Mouse (Mus musculus) limb, embryonic 11.5 days (tissue): ENCODE measurements around the gene Ube2h. TPM values are rescaled to one million over a fixed set of nuclear protein-coding genes. Genes with fewer than 3 reads are reported as not detected.
A peak's percentile ranks its signal among the peaks of the same experiment; 100 is the strongest.

Source experiments
- ATAC-seq: fragments of 200-750 bp; cut with Nextera tagmentation; 2 replicates; pipeline ENCODE4 v1.8.0; 2017; ENCODE audit warnings: low read depth; ENCODE audit not compliant: insufficient number of reproducible peaks, low FRiP score, low TSS enrichment
- DNase-seq: peaks from one replicate; pipeline ENCODE4 v3.0.0-alpha.2; 2015; ENCODE audit warnings: low spot score
- H3K27ac ChIP-seq: fragments of 300-500 bp; sonication (generic); replicated peaks from 2 replicates; pipeline ENCODE4 v1.5.1; 2014; ENCODE audit warnings: low read depth, mild to moderate bottlenecking, low read length
- H3K27me3 ChIP-seq: fragments of 300-500 bp; sonication (generic); 2 replicates; pipeline ENCODE4 v1.6.1; 2014; ENCODE audit warnings: mild to moderate bottlenecking, low read length, mixed read lengths; ENCODE audit not compliant: control insufficient read depth, insufficient read depth
- H3K36me3 ChIP-seq: fragments of 300-500 bp; sonication (generic); 2 replicates; pipeline ENCODE4 v1.6.1; 2014; ENCODE audit warnings: mild to moderate bottlenecking, low read length, moderate library complexity, mixed read lengths; ENCODE audit not compliant: control insufficient read depth, insufficient read depth
- H3K4me1 ChIP-seq: fragments of 300-500 bp; sonication (generic); 2 replicates; pipeline ENCODE4 v1.6.1; 2014; ENCODE audit warnings: low read length, mixed read lengths; ENCODE audit not compliant: control insufficient read depth, insufficient read depth
- H3K4me2 ChIP-seq: fragments of 300-500 bp; sonication (generic); 2 replicates; pipeline ENCODE4 v1.6.1; 2014; ENCODE audit warnings: low read depth, mild to moderate bottlenecking, moderate library complexity; ENCODE audit not compliant: severe bottlenecking
- H3K4me3 ChIP-seq: fragments of 300-500 bp; sonication (generic); 2 replicates; pipeline ENCODE4 v1.5.1; 2014; ENCODE audit warnings: low read depth, low read length
- H3K9ac ChIP-seq: fragments of 300-500 bp; sonication (generic); 2 replicates; pipeline ENCODE4 v1.6.1; 2014; ENCODE audit warnings: mild to moderate bottlenecking, low read length
- H3K9me3 ChIP-seq: fragments of 300-500 bp; sonication (generic); 2 replicates; pipeline ENCODE4 v1.6.1; 2016; ENCODE audit warnings: low read length; ENCODE audit not compliant: control insufficient read depth
- WGBS: fragments of 180-500 bp; shearing (Covaris S2); extraction: QIAGEN DNeasy Blood & Tissue Kit; methylation state at CpG from one replicate; pipeline ENCODE4 v1.1.7; 2014; 5-methylcytosine and 5-hydroxymethylcytosine counted together
- polyA plus RNA-seq: library from polyadenylated mRNA; unstranded; fragments of >200 nt; fragmentation: Nextera tagmentation; extraction: Ambion mirVana; gene quantifications from 2 replicates; pipeline ENCODE4 v1.2.1, GENCODE M21; 2014

Ube2h gene
- polyA plus RNA-seq, 1 experiment from 2014 or later, result 48.7 TPM

GRCm38 (mm10) chr6:30204383-30205179 is 99.8 kb downstream of the Ube2h start:
- no peak overlapping the region for H3K27ac ChIP-seq
- ATAC-seq (no peak), DNase-seq (no peak)
- H3K9me3 ChIP-seq, result no peaks in the 10 kb centered on the region
- no peak overlapping the region for H3K9ac ChIP-seq
- H3K4me1 ChIP-seq, result no peaks in the 10 kb centered on the region
- no peak overlapping the region for H3K4me2 ChIP-seq
- WGBS, result 62% methylated on average over 20 of the region's 20 CpGs
- no peaks in the 10 kb centered on the region for H3K36me3 ChIP-seq
- no peaks in the 10 kb centered on the region for H3K27me3 ChIP-seq
- no peak overlapping the region for H3K4me3 ChIP-seq

GRCm38 (mm10) chr6:30196143-30196542 is 108.2 kb downstream of the Ube2h start:
- WGBS, result 80% methylated on average over 8 of the region's 8 CpGs
- no peak for ATAC-seq
- H3K4me2 ChIP-seq, result no peak overlapping the region

GRCm38 (mm10) chr6:30195656-30196055 is 108.7 kb downstream of the Ube2h start:
- no peaks in the 10 kb centered on the region for H3K4me1 ChIP-seq
- no peak overlapping the region for H3K4me3 ChIP-seq
- H3K4me2 ChIP-seq, result no peak overlapping the region
- DNase-seq (no peak), ATAC-seq (no peak)
- H3K9me3 ChIP-seq, result no peaks in the 10 kb centered on the region
- H3K27ac ChIP-seq, result no peak overlapping the region
- no peaks in the 10 kb centered on the region for H3K27me3 ChIP-seq
- no peaks in the 10 kb centered on the region for H3K36me3 ChIP-seq
- 79% methylated on average over 11 of the region's 11 CpGs for WGBS
- H3K9ac ChIP-seq, result no peak overlapping the region

More at GRCm38 (mm10) chr6:30196143-30196542, 108.2 kb downstream of the Ube2h start:
- no peak for DNase-seq
- H3K9me3 ChIP-seq, result no peaks in the 10 kb centered on the region
- no peak overlapping the region for H3K9ac ChIP-seq
- no peaks in the 10 kb centered on the region for H3K4me1 ChIP-seq
- H3K4me3 ChIP-seq, result no peak overlapping the region
- no peaks in the 10 kb centered on the region for H3K27me3 ChIP-seq
- H3K36me3 ChIP-seq, result no peaks in the 10 kb centered on the region
- H3K27ac ChIP-seq, result no peak overlapping the region

GRCm38 (mm10) chr6:30183624-30184023 is 120.7 kb downstream of the Ube2h start:
- Histone ChIP-seq H3K27me3 (peaks cover 29% of the 10 kb centered on the region), H3K9ac (no peak overlapping the region), H3K4me3 (no peak overlapping the region), H3K4me1 (no peaks in the 10 kb centered on the region), H3K9me3 (no peaks in the 10 kb centered on the region), H3K4me2 (no peak overlapping the region), H3K36me3 (no peaks in the 10 kb centered on the region), H3K27ac (no peak overlapping the region)
- no peak for ATAC-seq
- DNase-seq, result no peak
- WGBS, result 88% methylated on average over 4 of the region's 4 CpGs

- Histone ChIP-seq H3K27me3 (peaks cover 43% of the 10 kb centered on the region), H3K27ac (no peak overlapping the region), H3K4me1 (0 out of 2 replicates have a peak, but pooled peaks cover 2% of the 10 kb centered on the region), H3K4me2 (no peak overlapping the region), H3K9ac (no peak overlapping the region), H3K9me3 (no peaks in the 10 kb centered on the region), H3K36me3 (no peaks in the 10 kb centered on the region), H3K4me3 (no peak overlapping the region)
- no peak for DNase-seq
- no peak for ATAC-seq
- WGBS, result 42% methylated on average over 6 of the region's 6 CpGs
Measured at GRCm38 (mm10) chr6:30182038-30182437, 122.3 kb downstream of the Ube2h start.

- Histone ChIP-seq H3K4me2 (no peak overlapping the region), H3K36me3 (no peaks in the 10 kb centered on the region), H3K4me3 (no peak overlapping the region), H3K9me3 (no peaks in the 10 kb centered on the region; the same call in 1 of the 2 replicates), H3K27ac (no peak overlapping the region), H3K9ac (no peak overlapping the region), H3K4me1 (peaks cover 7% of the 10 kb centered on the region), H3K27me3 (peaks cover 58% of the 10 kb centered on the region)
- no peak for DNase-seq
- ATAC-seq, result no peak
- 15% methylated on average over 2 of the region's 2 CpGs for WGBS
Measured at GRCm38 (mm10) chr6:30180321-30180720, 124.0 kb downstream of the Ube2h start.

- H3K27ac ChIP-seq, result no peak overlapping the region
- no peak overlapping the region for H3K4me2 ChIP-seq
- DNase-seq, result no peak
- WGBS, result 17% methylated on average over 11 of the region's 11 CpGs
- H3K36me3 ChIP-seq, result no peaks in the 10 kb centered on the region
- peaks cover 16% of the 10 kb centered on the region for H3K4me1 ChIP-seq
- no peak for ATAC-seq
- H3K9me3 ChIP-seq, result no peaks in the 10 kb centered on the region; the same call in 1 of the 2 replicates
- H3K9ac ChIP-seq, result no peak overlapping the region
- H3K27me3 ChIP-seq, result peaks cover 71% of the 10 kb centered on the region
- H3K4me3 ChIP-seq, result no peak overlapping the region
Measured at GRCm38 (mm10) chr6:30179046-30179445, 125.3 kb downstream of the Ube2h start.

GRCm38 (mm10) chr6:30178023-30178639 is 126.2 kb downstream of the Ube2h start:
- H3K4me3 ChIP-seq, result no peak overlapping the region
- H3K4me2 ChIP-seq, result no peak overlapping the region
- no peak for ATAC-seq
- no peak overlapping the region for H3K27ac ChIP-seq
- no peak overlapping the region for H3K9ac ChIP-seq
- H3K9me3 ChIP-seq, result no peaks in the 10 kb centered on the region; the same call in 1 of the 2 replicates
- H3K36me3 ChIP-seq, result no peaks in the 10 kb centered on the region
- peaks cover 25% of the 10 kb centered on the region for H3K4me1 ChIP-seq
- DNase-seq, result peak; percentile 48
- H3K27me3 ChIP-seq, result peaks cover 80% of the 10 kb centered on the region
- under 1% methylated on average over 27 of the region's 27 CpGs for WGBS
